Mouse (Mus musculus) liver, postnatal 0 days (tissue): Measurements from ENCODE around the gene Itih3. TPM values are rescaled to one million over a fixed set of nuclear protein-coding genes. Genes with fewer than 3 reads are reported as not detected.

ENCODE experiments used
- ATAC-seq: fragments of 200-750 bp; cut with Nextera tagmentation; 2 replicates; pipeline ENCODE4 v1.8.0; 2017; ENCODE audit warnings: mild to moderate bottlenecking, moderate library complexity
- DNase-seq: peaks from one replicate; pipeline ENCODE4 v3.0.0-alpha.2; 2016
- H3K27ac ChIP-seq: fragments of 300-500 bp; sonication (generic); 2 replicates; pipeline ENCODE4 v1.5.1; 2014; ENCODE audit warnings: antibody characterized with exemption, moderate library complexity, mild to moderate bottlenecking, low read depth
- H3K27me3 ChIP-seq: fragments of 300-500 bp; sonication (generic); 2 replicates; pipeline ENCODE4 v1.6.1; 2014; ENCODE audit warnings: low read length, control low read depth, mixed read lengths; ENCODE audit not compliant: insufficient read depth
- H3K36me3 ChIP-seq: fragments of 300-500 bp; sonication (generic); replicated peaks from 2 replicates; pipeline ENCODE4 v1.6.1; 2014; ENCODE audit warnings: mild to moderate bottlenecking, control low read depth, low read length, moderate library complexity, mixed read lengths; ENCODE audit not compliant: insufficient read depth
- H3K4me1 ChIP-seq: fragments of 300-500 bp; sonication (generic); 2 replicates; pipeline ENCODE4 v1.6.1; 2014; ENCODE audit warnings: antibody characterized with exemption, mild to moderate bottlenecking, control low read depth; ENCODE audit not compliant: insufficient read depth
- H3K4me2 ChIP-seq: fragments of 300-500 bp; sonication (generic); 2 replicates; pipeline ENCODE4 v1.6.1; 2014; ENCODE audit warnings: low read depth, mild to moderate bottlenecking, low read length, moderate library complexity, mixed read lengths
- H3K4me3 ChIP-seq: fragments of 300-500 bp; sonication (generic); 2 replicates; pipeline ENCODE4 v1.5.1; 2014; ENCODE audit warnings: low read depth, low read length
- H3K9ac ChIP-seq: fragments of 300-500 bp; sonication (generic); replicated peaks from 2 replicates; pipeline ENCODE4 v1.6.1; 2014; ENCODE audit warnings: mild to moderate bottlenecking, moderate library complexity
- H3K9me3 ChIP-seq: fragments of 300-500 bp; sonication (generic); 2 replicates; pipeline ENCODE4 v1.6.1; 2016; ENCODE audit warnings: mild to moderate bottlenecking, control low read depth, low read length, mixed read lengths
- CTCF ChIP-seq: sonication (generic); IDR thresholded peaks from 2 replicates; pipeline ENCODE4 v1.5.1; 2016; ENCODE audit warnings: antibody characterized with exemption, low read depth
- EP300 ChIP-seq: IDR thresholded peaks from 2 replicates; pipeline ENCODE4 v1.6.1; 2016; ENCODE audit warnings: antibody characterized with exemption, low read depth, mild to moderate bottlenecking
- whole genome bisulfite sequencing: fragments of 180-500 bp; shearing (Covaris S2); extraction: QIAGEN DNeasy Blood & Tissue Kit; methylation state at CpG from one replicate; pipeline ENCODE4 v1.1.7; 2014; ENCODE audit not compliant: insufficient replicate concordance; 5-methylcytosine and 5-hydroxymethylcytosine counted together
- polyA plus RNA-seq: library from polyadenylated mRNA; unstranded; fragments of >200 nt; fragmentation: Nextera tagmentation; extraction: Ambion mirVana; gene quantifications from 2 replicates; pipeline ENCODE4 v1.2.1, GENCODE M21; 2015

Itih3 gene
- polyA plus RNA-seq, 1 experiment from 2014 or later: 1,929 TPM

- Histone ChIP-seq H3K4me2 (no peak overlapping the region), H3K27ac (peak overlapping the region; percentile 82), H3K27me3 (no peaks in the 10 kb centered on the region), H3K9ac (no peak overlapping the region), H3K4me3 (no peak overlapping the region), H3K36me3 (peaks cover 8% of the 10 kb centered on the region), H3K9me3 (no peaks in the 10 kb centered on the region), H3K4me1 (peaks cover 42% of the 10 kb centered on the region)
- TF ChIP-seq EP300 (no peak), CTCF (no peak)
- ATAC-seq (no peak), DNase-seq (no peak)
- WGBS: 68% methylated on average over 16 of the region's 18 CpGs
These were observed 49.4 kb downstream of the Itih3 start for GRCm38 (mm10) chr14:30874095-30874700.

- H3K4me2 ChIP-seq: 0 out of 2 replicates have a peak overlapping the region, but pooled peaks have one; percentile 7
- H3K9ac ChIP-seq: no peak overlapping the region
- H3K9me3 ChIP-seq: no peaks in the 10 kb centered on the region
- peaks cover 8% of the 10 kb centered on the region for H3K36me3 ChIP-seq
- H3K4me3 ChIP-seq: no peak overlapping the region
- H3K4me1 ChIP-seq: peaks cover 40% of the 10 kb centered on the region
- ATAC-seq (no peak), DNase-seq (no peak)
- H3K27ac ChIP-seq: peak overlapping the region; percentile 73
- no peaks in the 10 kb centered on the region for H3K27me3 ChIP-seq
- TF ChIP-seq EP300: peak; percentile 36; the same call in 1 of the 2 replicates
- no peak for TF ChIP-seq CTCF
- 64% methylated on average over 25 of the region's 25 CpGs for WGBS
These were observed 53.1 kb downstream of the Itih3 start for GRCm38 (mm10) chr14:30870206-30871147.

- Histone ChIP-seq H3K27ac (peak overlapping the region; percentile 73), H3K4me2 (no peak overlapping the region), H3K4me1 (peaks cover 33% of the 10 kb centered on the region), H3K9ac (no peak overlapping the region; the same call in 1 of the 2 replicates), H3K36me3 (peaks cover 13% of the 10 kb centered on the region), H3K4me3 (no peak overlapping the region), H3K27me3 (no peaks in the 10 kb centered on the region), H3K9me3 (no peaks in the 10 kb centered on the region)
- peak; percentile 82 for ATAC-seq
- DNase-seq: peak; percentile 54
- TF ChIP-seq CTCF (no peak), EP300 (0 out of 2 replicates have a peak, but pooled peaks have one; percentile 70)
- 62% methylated on average over 8 of the region's 8 CpGs for WGBS
These were observed 54.2 kb downstream of the Itih3 start for GRCm38 (mm10) chr14:30869391-30869801.

GRCm38 (mm10) chr14:30868826-30869225 lies 54.7 kb downstream of the Itih3 start:
- no peak overlapping the region for H3K9ac ChIP-seq
- ATAC-seq (peak; percentile 77), DNase-seq (no peak)
- no peaks in the 10 kb centered on the region for H3K27me3 ChIP-seq
- H3K4me2 ChIP-seq: no peak overlapping the region
- H3K27ac ChIP-seq: peak overlapping the region; percentile 73
- H3K4me1 ChIP-seq: peaks cover 27% of the 10 kb centered on the region
- H3K36me3 ChIP-seq: peaks cover 16% of the 10 kb centered on the region
- no peak overlapping the region for H3K4me3 ChIP-seq
- no peak for TF ChIP-seq CTCF
- no peak for TF ChIP-seq EP300
- no peaks in the 10 kb centered on the region for H3K9me3 ChIP-seq
- WGBS: 63% methylated on average over 10 of the region's 10 CpGs

GRCm38 (mm10) chr14:30867042-30867441 lies 56.5 kb downstream of the Itih3 start:
- no peak overlapping the region for H3K27ac ChIP-seq
- no peaks in the 10 kb centered on the region for H3K9me3 ChIP-seq
- 20% methylated on average over 5 of the region's 5 CpGs for WGBS
- ATAC-seq (no peak), DNase-seq (peak; percentile 85)
- no peak for TF ChIP-seq EP300
- peak; percentile 96 for TF ChIP-seq CTCF
- no peak overlapping the region for H3K4me2 ChIP-seq
- H3K4me1 ChIP-seq: peaks cover 23% of the 10 kb centered on the region
- H3K36me3 ChIP-seq: peaks cover 10% of the 10 kb centered on the region; the same call in 1 of the 2 replicates
- no peaks in the 10 kb centered on the region for H3K27me3 ChIP-seq
- no peak overlapping the region for H3K4me3 ChIP-seq
- no peak overlapping the region for H3K9ac ChIP-seq

GRCm38 (mm10) chr14:30865311-30865710 lies 58.2 kb downstream of the Itih3 start:
- H3K4me2 ChIP-seq: no peak overlapping the region
- TF ChIP-seq CTCF (peak; percentile 65), EP300 (no peak)
- no peaks in the 10 kb centered on the region for H3K27me3 ChIP-seq
- H3K27ac ChIP-seq: no peak overlapping the region
- no peak overlapping the region for H3K9ac ChIP-seq
- peaks cover 8% of the 10 kb centered on the region; the same call in 1 of the 2 replicates for H3K36me3 ChIP-seq
- no peak for ATAC-seq
- peaks cover 24% of the 10 kb centered on the region for H3K4me1 ChIP-seq
- DNase-seq: no peak
- H3K4me3 ChIP-seq: no peak overlapping the region
- 66% methylated on average over 3 of the region's 3 CpGs for WGBS
- no peaks in the 10 kb centered on the region for H3K9me3 ChIP-seq
